Mouse (Mus musculus) intestine, postnatal 0 days (tissue): Measurements from ENCODE around the gene Cd55b. TPM values are rescaled to one million over a fixed set of nuclear protein-coding genes. Genes with fewer than 3 reads are reported as not detected.

Experiments used
- ATAC-seq: fragments of 200-750 bp; cut with Nextera tagmentation; 2 replicates; pipeline ENCODE4 v1.8.0; 2017; ENCODE audit warnings: mild to moderate bottlenecking, moderate TSS enrichment, moderate library complexity
- H3K27ac ChIP-seq: fragments of 300-500 bp; sonication (generic); 2 replicates; pipeline ENCODE4 v1.5.1; 2014; ENCODE audit warnings: mild to moderate bottlenecking, low read depth, low read length, moderate library complexity
- H3K27me3 ChIP-seq: fragments of 300-500 bp; sonication (generic); replicated peaks from 2 replicates; pipeline ENCODE4 v1.6.1; 2014; ENCODE audit warnings: low read length, mixed read lengths; ENCODE audit not compliant: control insufficient read depth, insufficient read depth
- H3K36me3 ChIP-seq: fragments of 300-500 bp; sonication (generic); 2 replicates; pipeline ENCODE4 v1.6.1; 2014; ENCODE audit warnings: mild to moderate bottlenecking, moderate library complexity; ENCODE audit not compliant: control insufficient read depth, insufficient read depth
- H3K4me1 ChIP-seq: fragments of 300-500 bp; sonication (generic); replicated peaks from 2 replicates; pipeline ENCODE4 v1.6.1; 2014; ENCODE audit warnings: antibody characterized with exemption, low read length, mixed read lengths; ENCODE audit not compliant: control insufficient read depth, insufficient read depth
- H3K4me2 ChIP-seq: fragments of 300-500 bp; sonication (generic); replicated peaks from 2 replicates; pipeline ENCODE4 v1.6.1; 2014; ENCODE audit warnings: low read depth, mild to moderate bottlenecking, moderate library complexity
- H3K4me3 ChIP-seq: fragments of 300-500 bp; sonication (generic); 2 replicates; pipeline ENCODE4 v1.5.1; 2014; ENCODE audit warnings: low read depth, low read length
- H3K9ac ChIP-seq: fragments of 300-500 bp; sonication (generic); 2 replicates; pipeline ENCODE4 v1.6.1; 2014; ENCODE audit warnings: mild to moderate bottlenecking, low read depth, low read length
- H3K9me3 ChIP-seq: fragments of 300-500 bp; sonication (generic); 2 replicates; pipeline ENCODE4 v1.6.1; 2016; ENCODE audit warnings: mixed run types; ENCODE audit not compliant: control insufficient read depth
- CTCF ChIP-seq: sonication (generic); IDR thresholded peaks from 2 replicates; pipeline ENCODE4 v1.5.1; 2016; ENCODE audit warnings: low read depth, mild to moderate bottlenecking, control low read depth, antibody characterized with exemption, moderate library complexity
- WGBS: fragments of 180-500 bp; shearing (Covaris S2); extraction: QIAGEN DNeasy Blood & Tissue Kit; methylation state at CpG from one replicate; pipeline ENCODE4 v1.1.7; 2014; 5-methylcytosine and 5-hydroxymethylcytosine counted together
- polyA plus RNA-seq: library from polyadenylated mRNA; unstranded; fragments of >200 nt; fragmentation: Nextera tagmentation; extraction: Ambion mirVana; gene quantifications from 2 replicates; pipeline ENCODE4 v1.2.1, GENCODE M21; 2015

The Cd55b gene
- 0.14 TPM in 1 of 2 replicates, not detected in the other for polyA plus RNA-seq

DNA sequence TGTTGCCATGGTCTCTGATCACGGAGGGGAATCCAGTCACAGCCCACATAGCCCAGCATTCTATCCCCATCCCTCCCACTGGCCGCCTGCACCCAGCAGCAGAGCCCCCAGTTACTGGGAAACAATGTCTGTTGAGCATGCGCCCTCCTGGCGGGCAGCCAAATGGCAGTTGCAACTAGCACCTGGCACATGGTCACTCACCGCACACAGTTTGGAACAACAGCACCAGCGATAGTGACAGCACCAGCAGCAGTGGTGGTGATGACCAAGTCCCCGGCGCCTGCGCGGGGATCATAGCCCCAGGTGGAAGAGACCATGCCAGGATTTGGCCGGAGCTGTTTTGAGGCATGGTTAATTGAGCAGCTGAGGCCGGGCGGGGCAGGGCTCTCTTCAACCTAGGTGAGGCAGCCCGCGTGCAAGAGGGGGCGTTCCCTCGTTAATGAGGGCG is at the start of gene Cd55b:
Gene Cd55b (minus strand): TSS at position 346 of the 448 bp plus-strand sequence.
- no peak within 1 kb of the TSS for H3K4me3 ChIP-seq
- no peak for TF ChIP-seq CTCF

DNA sequence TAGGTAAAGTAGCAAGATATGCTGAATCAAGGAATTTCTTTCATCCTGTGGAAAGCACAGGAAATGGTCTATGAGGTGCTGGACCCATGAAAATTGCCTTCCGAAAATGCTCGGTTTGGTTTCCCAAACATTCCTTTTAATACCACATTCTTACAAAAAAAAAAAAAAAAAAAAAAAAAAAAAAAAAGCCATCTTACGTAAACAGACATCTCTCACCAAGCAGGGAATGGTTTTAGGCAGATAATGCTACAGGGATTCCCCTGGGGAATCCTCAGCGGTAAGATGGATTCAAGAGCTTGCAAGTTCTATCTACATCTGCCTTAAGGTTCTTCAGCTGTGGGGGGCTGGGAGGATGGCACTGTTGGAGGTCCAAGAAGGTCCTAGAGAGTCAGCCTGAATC is 47.3 kb upstream of the Cd55b start:
- WGBS = 79% methylated on average over 4 of the region's 4 CpGs
- Histone ChIP-seq H3K36me3 (no peaks in the 10 kb centered on the region), H3K27ac (no peak overlapping the region), H3K9ac (no peak overlapping the region), H3K4me3 (no peak overlapping the region), H3K9me3 (no peaks in the 10 kb centered on the region), H3K4me1 (0 out of 2 replicates have a peak, but pooled peaks cover 2% of the 10 kb centered on the region), H3K4me2 (no peak overlapping the region), H3K27me3 (no peaks in the 10 kb centered on the region)
- no peak for ATAC-seq
- TF ChIP-seq CTCF = no peak

More for the DNA sequence above, at the start of gene Cd55b:
- Histone ChIP-seq H3K9me3 (no peaks in the 10 kb centered on the region), H3K4me1 (no peaks in the 10 kb centered on the region), H3K27ac (no peak within 1 kb of the TSS), H3K4me2 (peak within 1 kb of the TSS; percentile 30; the same call in 1 of the 2 replicates), H3K36me3 (no peaks in the 10 kb centered on the region), H3K9ac (no peak within 1 kb of the TSS), H3K27me3 (no peaks in the 10 kb centered on the region)
- 55% methylated on average over 18 of the region's 18 CpGs for WGBS
- peak; percentile 38; the same call in 1 of the 2 replicates for ATAC-seq

DNA sequence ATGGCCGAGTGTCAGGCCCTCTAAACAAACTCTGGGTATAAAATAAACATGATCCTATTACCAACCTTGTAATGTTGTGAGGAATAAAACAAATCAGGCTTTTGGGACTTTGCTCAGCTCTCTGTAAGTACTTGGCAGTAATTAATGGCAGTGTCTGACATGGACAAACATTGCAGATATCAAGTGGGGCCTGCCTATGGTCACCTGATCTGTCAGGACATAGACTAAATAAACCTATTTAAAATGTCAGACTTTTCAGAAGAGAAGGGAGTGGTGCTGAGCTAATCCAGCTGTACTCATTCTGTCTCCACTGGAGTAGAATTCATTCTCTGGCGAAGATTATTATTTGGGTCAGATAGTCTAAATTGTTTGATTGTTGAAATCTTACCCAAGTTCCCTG is 44.6 kb upstream of the Cd55b start:
- 39% methylated on average over 2 of the region's 2 CpGs for WGBS
- Histone ChIP-seq H3K4me2 (no peak overlapping the region), H3K9ac (no peak overlapping the region), H3K9me3 (no peaks in the 10 kb centered on the region), H3K4me1 (0 out of 2 replicates have a peak, but pooled peaks cover 5% of the 10 kb centered on the region), H3K27me3 (no peaks in the 10 kb centered on the region), H3K4me3 (no peak overlapping the region), H3K36me3 (no peaks in the 10 kb centered on the region), H3K27ac (no peak overlapping the region)
- no peak for TF ChIP-seq CTCF
- no peak for ATAC-seq

DNA sequence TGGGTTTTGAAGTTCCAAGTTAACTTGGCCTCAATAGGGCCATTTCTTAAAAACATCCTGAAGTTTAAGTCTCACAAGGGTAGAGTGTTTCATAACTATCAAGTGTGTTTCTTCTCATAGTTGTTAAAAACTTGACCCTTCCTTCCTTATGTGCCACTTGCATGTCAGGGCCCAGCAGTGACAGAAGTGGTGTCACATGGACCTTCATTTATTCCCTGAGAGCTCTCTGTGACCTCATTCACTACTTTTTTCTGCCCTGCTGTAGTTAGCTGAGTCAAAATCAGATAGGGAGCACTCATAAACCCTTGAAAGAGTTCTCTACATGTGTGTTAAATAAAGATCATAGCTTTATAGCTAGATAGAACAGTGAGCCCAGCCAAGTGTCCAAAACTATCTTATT is 41.4 kb upstream of the Cd55b start:
- no peak overlapping the region for H3K9ac ChIP-seq
- no peak overlapping the region for H3K4me2 ChIP-seq
- H3K27me3 ChIP-seq = no peaks in the 10 kb centered on the region
- no peak overlapping the region for H3K27ac ChIP-seq
- H3K4me3 ChIP-seq = no peak overlapping the region
- 0 out of 2 replicates have a peak, but pooled peaks cover 5% of the 10 kb centered on the region for H3K4me1 ChIP-seq
- ATAC-seq = no peak
- no peaks in the 10 kb centered on the region for H3K9me3 ChIP-seq
- H3K36me3 ChIP-seq = no peaks in the 10 kb centered on the region
- TF ChIP-seq CTCF = no peak

DNA sequence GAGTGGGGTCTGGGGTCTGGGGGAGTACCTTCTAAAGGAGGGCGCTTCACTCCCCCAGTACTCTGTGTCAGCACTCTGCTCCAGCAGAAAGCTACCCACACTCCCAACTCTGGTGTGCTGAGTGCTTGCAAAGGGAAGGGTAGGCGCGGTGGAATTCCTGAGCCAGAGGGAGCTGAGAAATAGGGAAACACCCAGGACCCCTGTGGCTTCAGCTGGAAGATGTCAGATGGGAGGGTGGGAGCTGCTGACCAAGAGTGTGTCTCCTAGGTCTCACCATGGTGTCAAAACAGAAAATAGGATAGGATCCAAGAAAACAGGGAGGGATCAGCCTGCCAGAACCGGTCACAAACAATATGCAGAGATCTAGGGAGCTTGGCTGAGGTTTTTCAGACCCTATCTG is 40.1 kb upstream of the Cd55b start:
- H3K9me3 ChIP-seq = no peaks in the 10 kb centered on the region
- H3K4me1 ChIP-seq = 0 out of 2 replicates have a peak, but pooled peaks cover 5% of the 10 kb centered on the region
- no peaks in the 10 kb centered on the region for H3K27me3 ChIP-seq
- H3K36me3 ChIP-seq = no peaks in the 10 kb centered on the region
- no peak for TF ChIP-seq CTCF
- peak overlapping the region; percentile 75; the same call in 1 of the 2 replicates for H3K27ac ChIP-seq
- peak overlapping the region; percentile 84 for H3K4me2 ChIP-seq
- H3K4me3 ChIP-seq = peak overlapping the region; percentile 75
- no peak; the same call in 1 of the 2 replicates for ATAC-seq
- peak overlapping the region; percentile 54 for H3K9ac ChIP-seq
- WGBS = 16% methylated on average over 4 of the region's 4 CpGs

DNA sequence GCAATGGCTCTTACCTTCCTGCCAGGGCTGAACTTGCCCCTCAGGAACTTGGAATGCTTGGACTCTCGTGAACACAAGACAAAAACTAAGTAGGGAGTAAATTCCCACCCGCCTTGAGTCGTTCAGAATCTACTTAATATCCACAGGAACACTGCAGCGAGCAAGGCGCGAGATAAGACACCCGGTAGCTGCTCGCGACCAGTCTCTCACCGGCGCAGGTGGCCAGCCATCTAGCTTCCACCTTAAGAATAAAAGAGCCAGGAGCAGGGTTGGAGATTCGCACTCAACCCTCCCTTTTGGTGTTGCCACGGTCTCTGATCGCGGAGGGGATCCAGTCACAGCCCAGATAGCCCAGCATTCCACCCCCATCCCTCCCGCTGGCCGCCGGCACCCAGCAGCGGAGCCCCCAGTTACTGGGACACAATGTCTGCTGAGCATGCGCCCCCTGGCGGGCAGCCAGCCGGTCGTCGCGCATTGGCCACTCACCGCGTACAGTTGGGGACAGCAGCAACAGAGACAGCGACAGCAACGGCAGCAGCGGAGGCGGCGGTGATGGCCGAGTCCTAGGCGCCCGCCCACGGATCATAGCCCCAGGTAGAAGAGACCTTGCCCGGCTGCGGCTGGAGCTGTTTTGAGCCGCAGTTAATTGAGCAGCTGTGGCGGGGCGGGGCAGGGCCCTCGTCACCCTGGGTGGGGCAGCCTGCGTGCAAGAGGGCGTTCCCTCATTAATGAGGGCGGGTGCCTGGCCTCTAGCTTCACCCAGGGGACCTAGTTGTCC is 39.5 kb upstream of the Cd55b start, which contains the start of gene Cd55:
Gene Cd55 (minus strand): TSS at position 661 of the 778 bp plus-strand sequence.
- Histone ChIP-seq H3K9me3 (no peaks in the 10 kb centered on the region), H3K9ac (peak within 1 kb of the TSS; percentile 54), H3K27me3 (no peaks in the 10 kb centered on the region), H3K27ac (peak within 1 kb of the TSS; percentile 75), H3K36me3 (no peaks in the 10 kb centered on the region), H3K4me3 (peak within 1 kb of the TSS; percentile 75), H3K4me1 (0 out of 2 replicates have a peak, but pooled peaks cover 5% of the 10 kb centered on the region), H3K4me2 (peak within 1 kb of the TSS; percentile 84)
- peak; percentile 92 for ATAC-seq
- TF ChIP-seq CTCF = peak; percentile 94
- WGBS = under 1% methylated on average over 45 of the region's 45 CpGs
